Mouse (Mus musculus) hindbrain, embryonic 12.5 days (tissue): ENCODE measurements around the gene Gpr33. TPM values are rescaled to one million over a fixed set of nuclear protein-coding genes. Genes with fewer than 3 reads are reported as not detected.
A peak's percentile ranks its signal among the peaks of the same experiment; 100 is the strongest.

Experiments
- ATAC-seq: fragments of 200-750 bp; cut with Nextera tagmentation; 2 replicates; pipeline ENCODE4 v1.8.0; 2017; ENCODE audit warnings: moderate TSS enrichment; ENCODE audit not compliant: low FRiP score
- H3K27ac ChIP-seq: fragments of 300-500 bp; sonication (generic); 2 replicates; pipeline ENCODE4 v1.5.1; 2016; ENCODE audit warnings: mild to moderate bottlenecking
- H3K27me3 ChIP-seq: fragments of 300-500 bp; sonication (generic); 2 replicates; pipeline ENCODE4 v1.6.1; 2016; ENCODE audit warnings: mild to moderate bottlenecking
- H3K36me3 ChIP-seq: fragments of 300-500 bp; sonication (generic); 2 replicates; pipeline ENCODE4 v1.6.1; 2016; ENCODE audit warnings: mild to moderate bottlenecking
- H3K4me1 ChIP-seq: fragments of 300-500 bp; sonication (generic); 2 replicates; pipeline ENCODE4 v1.6.1; 2016
- H3K4me2 ChIP-seq: fragments of 300-500 bp; sonication (generic); replicated peaks from 2 replicates; pipeline ENCODE4 v1.6.1; 2016; ENCODE audit warnings: mild to moderate bottlenecking
- H3K4me3 ChIP-seq: fragments of 300-500 bp; sonication (generic); 2 replicates; pipeline ENCODE4 v1.5.1; 2016; ENCODE audit warnings: mild to moderate bottlenecking
- H3K9ac ChIP-seq: fragments of 300-500 bp; sonication (generic); 2 replicates; pipeline ENCODE4 v1.6.1; 2016; ENCODE audit warnings: mild to moderate bottlenecking, moderate library complexity
- H3K9me3 ChIP-seq: fragments of 300-500 bp; sonication (generic); replicated peaks from 2 replicates; pipeline ENCODE4 v1.6.1; 2016; ENCODE audit warnings: mild to moderate bottlenecking
- WGBS: fragments of 180-500 bp; shearing (Covaris S2); methylation state at CpG from one replicate; pipeline ENCODE4 v1.1.7; 2016; 5-methylcytosine and 5-hydroxymethylcytosine counted together
- polyA plus RNA-seq: library from polyadenylated mRNA; unstranded; fragments of >200 nt; fragmentation: Nextera tagmentation; extraction: Ambion mirVana; gene quantifications from 2 replicates; pipeline ENCODE4 v1.2.1, GENCODE M21; 2016

The Gpr33 gene
- not detected in 2 replicates for polyA plus RNA-seq

- H3K4me3 ChIP-seq, result no peak within 1 kb of the TSS
- no peak within 1 kb of the TSS for H3K4me2 ChIP-seq
- H3K36me3 ChIP-seq, result no peaks in the 10 kb centered on the region
- no peaks in the 10 kb centered on the region for H3K27me3 ChIP-seq
- no peak within 1 kb of the TSS for H3K27ac ChIP-seq
- WGBS, result 96% methylated on average over 3 of the region's 3 CpGs
- no peaks in the 10 kb centered on the region for H3K4me1 ChIP-seq
- no peak within 1 kb of the TSS for H3K9ac ChIP-seq
- ATAC-seq, result no peak
- no peaks in the 10 kb centered on the region for H3K9me3 ChIP-seq
Observed at GRCm38 (mm10) chr12:52027963-52028362, at the start of gene Gpr33. Gene Gpr33 (minus strand): TSS chr12:52028063.

DNA sequence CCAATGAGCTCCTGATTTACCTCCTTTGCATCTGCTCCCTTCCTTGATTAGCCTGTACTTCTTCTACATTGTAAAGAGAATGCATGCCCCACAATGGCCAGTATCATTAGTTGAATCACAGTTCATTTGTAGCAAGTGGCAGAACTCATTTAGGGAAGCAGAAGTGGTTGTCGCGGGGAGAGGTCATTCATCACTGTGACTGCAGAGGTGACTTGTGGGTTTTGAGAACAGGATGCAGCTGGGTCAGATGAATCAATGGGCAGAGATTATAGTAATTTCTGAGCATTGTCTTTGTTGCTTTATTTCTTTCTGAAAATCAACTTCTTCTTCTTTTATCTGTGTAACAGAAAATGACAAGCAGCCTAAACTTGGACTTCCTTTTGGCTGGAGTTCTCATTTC is 21.5 kb upstream of the Gpr33 start:
- Histone ChIP-seq H3K9ac (no peak overlapping the region), H3K27me3 (no peaks in the 10 kb centered on the region), H3K27ac (no peak overlapping the region), H3K4me1 (no peaks in the 10 kb centered on the region), H3K4me2 (no peak overlapping the region), H3K9me3 (no peaks in the 10 kb centered on the region), H3K4me3 (no peak overlapping the region), H3K36me3 (no peaks in the 10 kb centered on the region)
- WGBS, result 52% methylated on average over 2 of the region's 2 CpGs
- no peak for ATAC-seq

DNA sequence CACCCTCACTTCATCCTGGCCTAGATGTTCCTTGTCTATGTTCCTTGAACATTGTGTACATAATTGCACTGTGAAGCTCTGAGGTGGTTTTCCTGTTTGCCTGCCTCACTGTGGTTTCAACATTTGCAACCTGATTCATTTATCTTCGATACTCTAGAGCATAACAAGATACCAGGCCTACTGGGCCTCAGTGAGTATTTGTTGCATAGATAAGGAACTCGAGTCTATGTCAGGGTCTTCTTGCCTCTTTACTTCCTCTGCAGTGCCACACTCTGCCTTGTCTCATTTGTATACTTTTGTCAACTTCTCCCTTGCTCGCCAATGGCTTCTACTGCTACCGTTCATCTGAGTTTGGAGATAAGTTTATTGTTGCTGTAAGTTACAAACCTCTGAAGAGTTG is 18.5 kb upstream of the Gpr33 start:
- H3K9ac ChIP-seq, result no peak overlapping the region
- H3K27me3 ChIP-seq, result no peaks in the 10 kb centered on the region
- H3K36me3 ChIP-seq, result no peaks in the 10 kb centered on the region
- H3K4me2 ChIP-seq, result no peak overlapping the region
- H3K27ac ChIP-seq, result no peak overlapping the region
- no peak overlapping the region for H3K4me3 ChIP-seq
- no peaks in the 10 kb centered on the region for H3K4me1 ChIP-seq
- H3K9me3 ChIP-seq, result no peaks in the 10 kb centered on the region
- WGBS, result 86% methylated on average over 4 of the region's 4 CpGs
- no peak for ATAC-seq

GRCm38 (mm10) chr12:52042818-52043336 is 15.0 kb upstream of the Gpr33 start:
- Histone ChIP-seq H3K36me3 (no peaks in the 10 kb centered on the region), H3K4me3 (no peak overlapping the region), H3K4me2 (no peak overlapping the region), H3K4me1 (no peaks in the 10 kb centered on the region), H3K9me3 (no peaks in the 10 kb centered on the region), H3K27ac (no peak overlapping the region), H3K9ac (no peak overlapping the region), H3K27me3 (no peaks in the 10 kb centered on the region)
- 79% methylated on average over 10 of the region's 10 CpGs for WGBS
- ATAC-seq, result no peak

- H3K4me1 ChIP-seq, result no peaks in the 10 kb centered on the region
- WGBS, result 67% methylated on average over 3 of the region's 3 CpGs
- H3K36me3 ChIP-seq, result no peaks in the 10 kb centered on the region
- no peak overlapping the region for H3K27ac ChIP-seq
- H3K4me2 ChIP-seq, result no peak overlapping the region
- H3K27me3 ChIP-seq, result no peaks in the 10 kb centered on the region
- no peak for ATAC-seq
- no peak overlapping the region for H3K4me3 ChIP-seq
- no peak overlapping the region for H3K9ac ChIP-seq
- no peaks in the 10 kb centered on the region for H3K9me3 ChIP-seq
Observed at GRCm38 (mm10) chr12:52038352-52038751, 10.5 kb upstream of the Gpr33 start.

DNA sequence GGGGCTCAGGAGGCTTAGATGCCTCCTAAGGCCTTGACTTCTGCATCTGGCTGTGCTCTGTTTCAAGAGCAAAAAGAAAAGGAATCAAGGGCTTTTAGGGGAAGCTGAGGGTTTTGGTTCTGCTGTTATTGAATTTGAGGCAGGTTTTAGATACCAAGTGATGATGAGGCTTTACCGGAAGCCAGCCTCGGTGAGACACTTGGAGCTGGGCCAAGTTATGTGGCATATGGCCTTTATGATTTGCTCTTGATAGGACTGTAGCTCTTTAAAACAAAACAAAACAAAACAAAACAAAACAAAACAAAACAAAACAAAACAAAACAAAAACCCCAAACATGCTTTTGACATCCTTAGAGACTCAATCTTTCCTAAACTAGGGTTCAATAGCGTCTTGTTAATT is 7.1 kb upstream of the Gpr33 start:
- WGBS, result 93% methylated on average over 3 of the region's 3 CpGs
- no peak overlapping the region for H3K27ac ChIP-seq
- H3K9ac ChIP-seq, result no peak overlapping the region
- no peak overlapping the region for H3K4me2 ChIP-seq
- H3K9me3 ChIP-seq, result no peaks in the 10 kb centered on the region
- ATAC-seq, result no peak
- H3K4me3 ChIP-seq, result no peak overlapping the region
- no peaks in the 10 kb centered on the region for H3K27me3 ChIP-seq
- no peaks in the 10 kb centered on the region for H3K4me1 ChIP-seq
- H3K36me3 ChIP-seq, result no peaks in the 10 kb centered on the region

- H3K27me3 ChIP-seq, result no peaks in the 10 kb centered on the region
- H3K4me1 ChIP-seq, result no peaks in the 10 kb centered on the region
- ATAC-seq, result no peak
- WGBS, result 94% methylated on average over 6 of the region's 6 CpGs
- H3K27ac ChIP-seq, result no peak overlapping the region
- H3K36me3 ChIP-seq, result no peaks in the 10 kb centered on the region
- no peak overlapping the region for H3K4me2 ChIP-seq
- H3K9me3 ChIP-seq, result no peaks in the 10 kb centered on the region
- H3K4me3 ChIP-seq, result no peak overlapping the region
- no peak overlapping the region for H3K9ac ChIP-seq
Observed at GRCm38 (mm10) chr12:52032276-52032675, 4.4 kb upstream of the Gpr33 start.

GRCm38 (mm10) chr12:52014494-52015029 is 13.3 kb downstream of the Gpr33 start:
- peaks cover 5% of the 10 kb centered on the region; the same call in 1 of the 2 replicates for H3K4me1 ChIP-seq
- no peaks in the 10 kb centered on the region for H3K9me3 ChIP-seq
- H3K36me3 ChIP-seq, result no peaks in the 10 kb centered on the region
- no peak overlapping the region for H3K4me3 ChIP-seq
- no peak overlapping the region for H3K9ac ChIP-seq
- ATAC-seq, result no peak
- WGBS, result 92% methylated on average over 7 of the region's 7 CpGs
- no peak overlapping the region for H3K27ac ChIP-seq
- H3K4me2 ChIP-seq, result no peak overlapping the region
- no peaks in the 10 kb centered on the region for H3K27me3 ChIP-seq

DNA sequence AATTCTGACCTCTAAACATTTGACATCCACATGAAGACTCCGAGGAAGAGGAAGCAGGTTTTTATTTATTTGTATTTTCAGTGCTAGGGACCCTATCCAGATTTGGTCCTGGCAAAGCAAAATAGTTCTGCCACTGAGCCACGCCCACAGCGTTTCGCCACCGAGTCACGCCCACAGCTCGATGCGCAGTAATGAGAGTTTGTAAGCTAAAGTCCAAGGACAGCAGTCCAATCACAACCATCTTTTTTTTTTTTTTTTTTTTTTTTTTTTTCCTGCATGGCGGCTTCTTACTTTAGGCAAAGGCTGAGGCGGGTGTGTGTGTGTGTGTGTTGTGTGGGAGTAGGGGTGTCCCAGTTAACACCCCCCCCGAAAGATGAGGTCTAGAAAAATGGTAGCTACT is 13.8 kb downstream of the Gpr33 start:
- no peaks in the 10 kb centered on the region for H3K27me3 ChIP-seq
- no peaks in the 10 kb centered on the region for H3K9me3 ChIP-seq
- H3K36me3 ChIP-seq, result no peaks in the 10 kb centered on the region
- no peak overlapping the region for H3K27ac ChIP-seq
- H3K4me2 ChIP-seq, result no peak overlapping the region
- H3K4me3 ChIP-seq, result no peak overlapping the region
- H3K9ac ChIP-seq, result no peak overlapping the region
- WGBS, result 85% methylated on average over 11 of the region's 11 CpGs
- ATAC-seq, result no peak
- peaks cover 5% of the 10 kb centered on the region; the same call in 1 of the 2 replicates for H3K4me1 ChIP-seq

DNA sequence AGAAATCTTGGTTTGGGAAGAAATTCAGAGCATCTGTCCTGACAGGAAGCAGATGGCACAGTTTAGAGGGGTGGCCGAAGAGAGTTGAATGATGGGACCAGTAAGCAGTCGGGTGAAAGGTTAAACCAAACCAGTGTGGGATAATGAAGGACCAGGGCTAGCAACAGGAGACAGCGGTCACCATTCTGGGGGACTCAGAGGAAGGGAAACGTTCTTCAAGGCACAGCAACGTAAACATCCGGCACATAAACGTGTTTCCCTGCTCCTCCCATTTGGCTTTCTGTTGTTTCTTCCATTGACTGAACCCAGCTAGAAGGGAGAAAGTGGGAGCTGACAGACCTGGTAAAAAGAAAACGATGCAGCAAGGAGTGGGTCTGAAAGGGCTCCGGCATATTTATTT is 14.6 kb downstream of the Gpr33 start:
- WGBS, result 53% methylated on average over 9 of the region's 9 CpGs

DNA sequence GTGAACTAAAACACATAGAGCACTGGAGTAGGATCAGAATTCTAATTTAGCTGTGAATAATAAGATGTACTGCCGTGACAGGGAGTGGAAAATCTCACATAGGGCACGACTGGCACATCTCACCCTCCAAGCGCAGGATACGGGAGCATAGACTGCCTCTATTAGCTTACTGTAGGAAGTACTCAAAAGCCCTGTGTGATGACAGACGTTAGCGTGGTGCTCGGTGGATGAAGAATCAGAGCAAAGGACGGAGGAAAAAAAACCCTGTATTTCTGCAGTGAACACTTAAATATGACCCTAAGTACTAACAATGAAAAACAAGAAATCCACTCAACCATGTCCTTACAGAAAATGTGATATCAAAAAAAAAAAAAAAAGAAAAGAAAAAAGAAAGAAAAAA is 15.7 kb downstream of the Gpr33 start:
- no peaks in the 10 kb centered on the region for H3K9me3 ChIP-seq
- H3K36me3 ChIP-seq, result no peaks in the 10 kb centered on the region
- no peak overlapping the region for H3K9ac ChIP-seq
- 84% methylated on average over 8 of the region's 8 CpGs for WGBS
- no peak overlapping the region for H3K4me2 ChIP-seq
- no peak overlapping the region for H3K4me3 ChIP-seq
- H3K4me1 ChIP-seq, result peaks cover 5% of the 10 kb centered on the region; the same call in 1 of the 2 replicates
- ATAC-seq, result no peak
- no peaks in the 10 kb centered on the region for H3K27me3 ChIP-seq
- no peak overlapping the region for H3K27ac ChIP-seq

More for the DNA sequence above, 14.6 kb downstream of the Gpr33 start:
- Histone ChIP-seq H3K4me2 (no peak overlapping the region), H3K36me3 (no peaks in the 10 kb centered on the region), H3K27ac (no peak overlapping the region), H3K27me3 (no peaks in the 10 kb centered on the region), H3K4me1 (peaks cover 5% of the 10 kb centered on the region; the same call in 1 of the 2 replicates), H3K9me3 (no peaks in the 10 kb centered on the region), H3K4me3 (no peak overlapping the region), H3K9ac (no peak overlapping the region)
- no peak for ATAC-seq

GRCm38 (mm10) chr12:52010630-52010961 is 17.3 kb downstream of the Gpr33 start:
- Histone ChIP-seq H3K4me3 (0 out of 2 replicates have a peak overlapping the region, but pooled peaks have one; percentile 19), H3K4me2 (peak overlapping the region; percentile 36), H3K27me3 (no peaks in the 10 kb centered on the region), H3K9me3 (no peaks in the 10 kb centered on the region), H3K36me3 (no peaks in the 10 kb centered on the region), H3K4me1 (peaks cover 8% of the 10 kb centered on the region), H3K27ac (0 out of 2 replicates have a peak overlapping the region, but pooled peaks have one; percentile 52), H3K9ac (no peak overlapping the region)
- ATAC-seq, result no peak
- WGBS, result 60% methylated on average over 2 of the region's 2 CpGs

- H3K27me3 ChIP-seq, result no peaks in the 10 kb centered on the region
- peak overlapping the region; percentile 19 for H3K4me3 ChIP-seq
- H3K4me2 ChIP-seq, result peak overlapping the region; percentile 36
- H3K9ac ChIP-seq, result no peak overlapping the region
- H3K4me1 ChIP-seq, result peaks cover 8% of the 10 kb centered on the region
- ATAC-seq, result peak; percentile 54
- peak overlapping the region; percentile 52; the same call in 1 of the 2 replicates for H3K27ac ChIP-seq
- no peaks in the 10 kb centered on the region for H3K9me3 ChIP-seq
- WGBS, result 40% methylated on average over 15 of the region's 15 CpGs
- no peaks in the 10 kb centered on the region for H3K36me3 ChIP-seq
Observed at GRCm38 (mm10) chr12:52009928-52010629, 17.8 kb downstream of the Gpr33 start.
